Mouse (Mus musculus) myocyte (in vitro differentiated cells): Measurements from ENCODE around the gene Mgll. TPM values are rescaled to one million over a fixed set of nuclear protein-coding genes. Genes with fewer than 3 reads are reported as not detected.
A peak's percentile ranks its signal among the peaks of the same experiment; 100 is the strongest.

Experiments used
- H3K27me3 ChIP-seq: one replicate; pipeline ENCODE4 v1.6.1; 2011; ENCODE audit not compliant: control insufficient read depth, insufficient read depth, insufficient read length
- H3K36me3 ChIP-seq: one replicate; pipeline ENCODE4 v1.6.1; 2011; ENCODE audit not compliant: control insufficient read depth, insufficient read depth
- H3K4me2 ChIP-seq: one replicate; pipeline ENCODE4 v1.6.1; 2011; ENCODE audit warnings: low read depth, control low read depth
- H3K4me3 ChIP-seq: one replicate; pipeline ENCODE4 v1.5.1; 2011; ENCODE audit warnings: mild to moderate bottlenecking, control low read depth, moderate library complexity
- H3K79me2 ChIP-seq: one replicate; pipeline ENCODE4 v1.6.1; 2011; ENCODE audit not compliant: control insufficient read depth, insufficient read depth
- H3ac ChIP-seq: one replicate; pipeline ENCODE4 v1.6.1; 2011; ENCODE audit not compliant: control insufficient read depth, insufficient read length
- CEBPB ChIP-seq: IDR thresholded peaks from 2 replicates; pipeline ENCODE4 v1.6.1; 2011; ENCODE audit warnings: mild to moderate bottlenecking, moderate library complexity; ENCODE audit not compliant: poor library complexity, insufficient read depth, severe bottlenecking
- E2F4 ChIP-seq: IDR thresholded peaks from one replicate; pipeline ENCODE4 v1.6.1; 2011; ENCODE audit warnings: mild to moderate bottlenecking, control low read depth, moderate library complexity; ENCODE audit not compliant: insufficient read depth
- MAX ChIP-seq: IDR thresholded peaks from one replicate; pipeline ENCODE4 v1.6.1; 2011; ENCODE audit warnings: low read depth, mild to moderate bottlenecking, control low read depth
- MYOD1 ChIP-seq, 3 experiments: IDR thresholded peaks; one replicate each; pipeline ENCODE4 v1.6.1; 2011; ENCODE audit warnings: control low read depth in 2 of 3, low read depth in 2 of 3, mild to moderate bottlenecking in 2 of 3, moderate library complexity in 1 of 3; ENCODE audit not compliant: insufficient read length in 2 of 3, control insufficient read depth in 1 of 3
- MYOG ChIP-seq, 3 experiments: IDR thresholded peaks; one replicate each; pipeline ENCODE4 v1.6.1; 2011; ENCODE audit warnings: control low read depth in 2 of 3, low read depth in 2 of 3, mild to moderate bottlenecking in 2 of 3; ENCODE audit not compliant: insufficient read length in 2 of 3, control insufficient read depth in 1 of 3, insufficient read depth in 1 of 3
- POLR2A ChIP-seq: IDR thresholded peaks from one replicate; pipeline ENCODE4 v1.6.1; 2011; ENCODE audit warnings: low read depth, mild to moderate bottlenecking, control low read depth, moderate library complexity; ENCODE audit not compliant: insufficient read length
- POLR2AphosphoS2 ChIP-seq: IDR thresholded peaks from one replicate; pipeline ENCODE4 v1.6.1; 2011; ENCODE audit warnings: low read depth, control low read depth; ENCODE audit not compliant: insufficient read length
- REST ChIP-seq: IDR thresholded peaks from one replicate; pipeline ENCODE4 v1.6.1; 2011; ENCODE audit warnings: mild to moderate bottlenecking, control low read depth, moderate library complexity; ENCODE audit not compliant: insufficient read depth, insufficient read length
- SRF ChIP-seq: IDR thresholded peaks from one replicate; pipeline ENCODE4 v1.6.1; 2011; ENCODE audit warnings: low read depth; ENCODE audit not compliant: control insufficient read depth, insufficient read length
- TCF12 ChIP-seq: IDR thresholded peaks from one replicate; pipeline ENCODE4 v1.6.1; 2011; ENCODE audit warnings: mild to moderate bottlenecking, control low read depth; ENCODE audit not compliant: poor library complexity, insufficient read depth, severe bottlenecking
- TCF3 ChIP-seq: IDR thresholded peaks from one replicate; pipeline ENCODE4 v1.6.1; 2011; ENCODE audit warnings: low read depth, control low read depth; ENCODE audit not compliant: insufficient read length
- USF1 ChIP-seq: IDR thresholded peaks from one replicate; pipeline ENCODE4 v1.6.1; 2011; ENCODE audit warnings: low read depth, mild to moderate bottlenecking, control low read depth, moderate library complexity
- polyA plus RNA-seq: library from polyadenylated mRNA; unstranded; fragments of >200 nt; fragmentation: generic; extraction: Trizol; gene quantifications from one replicate; pipeline ENCODE4 v1.2.1, GENCODE M21; 2012; ENCODE audit warnings: missing spikeins

The Mgll gene
- polyA plus RNA-seq, 1 experiment, result 4.7 TPM

DNA sequence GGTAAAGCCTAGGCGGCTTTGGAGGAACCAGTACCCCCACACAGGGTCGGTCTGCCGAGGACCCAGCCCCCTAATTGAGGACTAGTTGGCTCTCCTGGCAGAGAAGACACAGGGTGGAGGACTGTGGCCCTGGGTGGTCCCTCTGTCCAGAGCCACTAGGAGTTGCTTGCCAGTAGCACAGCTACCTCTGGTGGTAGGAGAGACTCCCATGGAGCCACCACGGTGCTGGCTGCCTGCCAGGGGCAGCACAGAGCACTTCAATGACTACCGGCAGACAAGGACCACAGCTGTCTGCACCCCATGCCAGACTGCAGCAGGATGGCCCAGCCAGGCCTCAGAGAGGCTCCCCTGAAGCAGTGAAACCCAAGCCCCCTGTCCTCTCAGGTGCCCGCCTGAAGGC, 102.3 kb downstream of the Mgll start:
- H3ac ChIP-seq, result no peak overlapping the region
- H3K79me2 ChIP-seq, result no peaks in the 10 kb centered on the region
- no peaks in the 10 kb centered on the region for H3K36me3 ChIP-seq
- no peak for TF ChIP-seq CEBPB
- peak in 2 of 3 experiments; percentile 23 to 72 for TF ChIP-seq MYOD1 (IDR thresholded peaks at IDR 0.05; ENCODE audit: control insufficient read depth in 1 of 3, insufficient read length in 2 of 3, low read depth in 2 of 3)
- TF ChIP-seq MYOG (IDR thresholded peaks at IDR 0.05; ENCODE audit: control insufficient read depth in 1 of 3, insufficient read depth in 1 of 3, insufficient read length in 2 of 3, low read depth in 2 of 3), result peak in 2 of 3 experiments; percentile 43 to 44
- TF ChIP-seq E2F4, result no peak
- no peak for TF ChIP-seq REST
- no peak for TF ChIP-seq MAX
- no peak for TF ChIP-seq USF1
- H3K4me2 ChIP-seq, result no peak overlapping the region
- peaks cover 9% of the 10 kb centered on the region for H3K27me3 ChIP-seq
- H3K4me3 ChIP-seq, result no peak overlapping the region

- H3K4me2 ChIP-seq, result no peak overlapping the region
- H3K36me3 ChIP-seq, result no peaks in the 10 kb centered on the region
- TF ChIP-seq MYOD1 (IDR thresholded peaks at IDR 0.05; ENCODE audit: control insufficient read depth in 1 of 3, insufficient read length in 2 of 3, low read depth in 2 of 3), result no peak
- no peak for TF ChIP-seq CEBPB
- TF ChIP-seq REST, result no peak
- TF ChIP-seq USF1, result no peak
- no peak for TF ChIP-seq MYOG (IDR thresholded peaks at IDR 0.05; ENCODE audit: control insufficient read depth in 1 of 3, insufficient read depth in 1 of 3, insufficient read length in 2 of 3, low read depth in 2 of 3)
- no peak for TF ChIP-seq SRF
- TF ChIP-seq POLR2A, result no peak
- no peak for TF ChIP-seq E2F4
- no peak for TF ChIP-seq TCF3
- no peak for TF ChIP-seq MAX
- no peak for TF ChIP-seq POLR2AphosphoS2
- no peak for TF ChIP-seq TCF12
These were observed 102.8 kb downstream of the Mgll start for GRCm38 (mm10) chr6:88826965-88827364.

DNA sequence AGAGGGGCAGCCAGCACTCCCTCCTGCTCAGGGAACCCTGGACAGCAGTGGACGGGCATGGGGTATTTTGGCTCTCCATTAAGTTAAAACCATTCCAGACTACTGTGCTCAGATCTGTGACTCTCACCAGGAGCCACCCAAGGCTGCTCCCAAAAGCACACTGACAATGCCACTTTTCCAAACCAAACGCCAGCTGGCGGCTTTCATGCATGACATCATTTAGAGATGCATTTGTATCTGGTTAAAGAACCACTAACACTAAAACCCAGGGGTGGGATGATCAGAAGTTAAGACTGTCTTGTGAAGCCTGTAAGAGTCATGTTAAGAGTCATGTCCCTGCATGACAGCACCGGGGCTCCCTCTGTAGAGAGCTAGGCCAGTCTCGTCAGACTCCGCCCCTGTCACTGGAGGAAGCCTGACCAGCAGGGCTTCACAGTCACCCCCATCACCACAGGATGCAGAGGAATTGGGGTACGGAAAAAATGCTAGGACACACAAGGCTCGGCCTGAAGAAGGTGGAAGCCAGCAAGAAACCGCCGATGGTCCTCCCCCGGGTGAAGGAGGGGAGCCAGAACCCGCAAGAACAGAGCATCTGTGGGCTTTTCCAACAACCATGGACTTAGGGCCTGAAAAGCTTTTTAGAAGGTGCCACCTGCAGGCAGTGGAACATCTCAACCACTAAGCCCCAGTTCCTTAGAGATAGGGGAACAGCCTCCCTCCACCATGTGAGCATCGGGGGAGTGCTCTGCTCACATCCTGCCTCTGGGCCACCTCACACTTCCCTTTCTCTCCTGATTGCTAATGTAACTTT, 103.4 kb downstream of the Mgll start:
- Histone ChIP-seq H3K27me3 (peaks cover 9% of the 10 kb centered on the region), H3K36me3 (no peaks in the 10 kb centered on the region), H3ac (no peak overlapping the region), H3K79me2 (no peaks in the 10 kb centered on the region), H3K4me3 (no peak overlapping the region), H3K4me2 (no peak overlapping the region)
- TF ChIP-seq MYOG (IDR thresholded peaks at IDR 0.05; ENCODE audit: control insufficient read depth in 1 of 3, insufficient read depth in 1 of 3, insufficient read length in 2 of 3, low read depth in 2 of 3), result no peak
- no peak for TF ChIP-seq USF1
- TF ChIP-seq MYOD1 (IDR thresholded peaks at IDR 0.05; ENCODE audit: control insufficient read depth in 1 of 3, insufficient read length in 2 of 3, low read depth in 2 of 3), result no peak
- no peak for TF ChIP-seq CEBPB
- no peak for TF ChIP-seq TCF12
- no peak for TF ChIP-seq POLR2AphosphoS2
- TF ChIP-seq MAX, result no peak
- no peak for TF ChIP-seq POLR2A
- TF ChIP-seq TCF3, result no peak
- TF ChIP-seq REST, result no peak
- TF ChIP-seq SRF, result no peak
- no peak for TF ChIP-seq E2F4

More at GRCm38 (mm10) chr6:88826965-88827364, 102.8 kb downstream of the Mgll start:
- peaks cover 9% of the 10 kb centered on the region for H3K27me3 ChIP-seq
- no peak overlapping the region for H3ac ChIP-seq
- H3K4me3 ChIP-seq, result no peak overlapping the region
- no peaks in the 10 kb centered on the region for H3K79me2 ChIP-seq

DNA sequence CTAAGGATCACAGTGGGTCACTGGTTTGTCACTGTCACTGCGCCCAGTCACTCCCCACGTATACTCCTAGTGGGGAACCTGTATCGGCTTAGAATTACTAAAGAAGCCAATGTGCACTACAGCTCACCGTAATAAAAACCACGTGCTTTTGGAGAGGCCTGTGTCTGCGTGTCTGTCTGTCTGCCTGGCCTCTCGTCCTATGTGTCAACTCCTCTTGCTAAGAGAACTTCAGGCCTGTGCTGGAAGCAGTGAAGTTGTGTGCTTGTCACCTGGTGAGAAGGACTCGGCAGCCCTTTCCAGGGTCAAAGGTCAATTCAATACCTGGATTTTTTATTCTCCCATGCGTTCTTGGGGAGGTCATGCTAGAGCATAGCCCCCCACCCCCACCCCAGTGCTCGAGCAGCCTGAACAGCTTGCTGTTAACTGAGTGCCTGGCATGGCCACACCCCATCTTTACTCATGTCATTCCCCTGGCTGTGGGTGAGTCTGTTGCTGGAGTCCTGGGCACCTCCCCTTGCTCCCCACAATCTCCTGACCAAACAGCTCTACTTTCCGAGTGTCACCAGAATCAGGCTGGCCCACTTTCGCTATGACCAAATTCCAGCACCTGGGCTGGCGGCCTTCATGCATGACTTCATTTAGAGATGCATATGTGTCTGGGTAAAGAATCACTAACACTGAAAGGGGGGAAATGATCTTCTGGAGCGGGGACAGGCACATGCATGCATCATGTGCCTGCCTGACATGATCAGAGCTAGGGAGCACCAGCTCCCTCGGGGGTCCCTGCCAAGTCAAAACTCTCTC, 104.2 kb downstream of the Mgll start:
- Histone ChIP-seq H3K79me2 (no peaks in the 10 kb centered on the region), H3K4me3 (no peak overlapping the region), H3K36me3 (no peaks in the 10 kb centered on the region), H3K27me3 (peaks cover 1% of the 10 kb centered on the region), H3ac (no peak overlapping the region), H3K4me2 (no peak overlapping the region)
- no peak for TF ChIP-seq TCF12
- TF ChIP-seq MAX, result no peak
- TF ChIP-seq POLR2AphosphoS2, result no peak
- no peak for TF ChIP-seq CEBPB
- TF ChIP-seq USF1, result no peak
- no peak for TF ChIP-seq MYOD1 (IDR thresholded peaks at IDR 0.05; ENCODE audit: control insufficient read depth in 1 of 3, insufficient read length in 2 of 3, low read depth in 2 of 3)
- no peak for TF ChIP-seq REST
- TF ChIP-seq SRF, result no peak
- no peak for TF ChIP-seq E2F4
- no peak for TF ChIP-seq TCF3
- TF ChIP-seq POLR2A, result no peak
- no peak for TF ChIP-seq MYOG (IDR thresholded peaks at IDR 0.05; ENCODE audit: control insufficient read depth in 1 of 3, insufficient read depth in 1 of 3, insufficient read length in 2 of 3, low read depth in 2 of 3)
